Mouse (Mus musculus): ENCODE measurements at regions not wholly inside any gene's neighbourhood (a gene's known extent, or its start where the extent isn't known, plus 50 kb on each side); places are given as distances from the start of the nearest gene placed in this dataset.

DNA sequence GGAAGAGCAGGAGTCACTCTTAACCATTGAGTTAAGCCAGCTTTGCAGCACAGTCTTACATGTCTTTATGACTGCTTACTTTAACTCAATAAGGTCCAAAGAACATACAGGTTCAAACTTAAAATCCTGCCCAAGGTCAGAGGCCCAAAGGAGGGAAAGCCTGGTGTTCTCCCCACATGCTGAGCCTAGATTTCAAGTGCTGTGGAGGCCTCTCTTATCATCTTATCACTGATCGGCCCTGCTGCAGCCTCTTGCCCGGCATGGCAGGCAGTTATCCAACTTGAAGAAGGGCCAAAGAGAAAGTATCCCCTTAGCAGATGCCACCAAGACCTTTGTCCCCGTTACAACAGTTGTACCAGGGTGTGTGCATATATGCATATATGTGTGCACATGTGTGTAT lies 170.0 kb upstream of the Dynlrb2 start:
- no peak overlapping the region for H3K9ac ChIP-seq (replicated peaks; ENCODE audit: low read length)
- H3K4me2 ChIP-seq (ENCODE audit: low read depth, low read length), result no peak overlapping the region
- WGBS, result 83% methylated on average over 3 of the region's 3 CpGs
- DNase-seq (ENCODE audit: low spot score) (no peak), ATAC-seq (replicated peaks; ENCODE audit: insufficient number of reproducible peaks, low FRiP score, low TSS enrichment, low read depth) (no peak)
- no peaks in the 10 kb centered on the region for H3K36me3 ChIP-seq (replicated peaks; ENCODE audit: control insufficient read depth, insufficient read depth, low read depth, low read length)
- H3K27me3 ChIP-seq (ENCODE audit: control insufficient read depth, insufficient read depth, low read length), result no peaks in the 10 kb centered on the region
- H3K4me1 ChIP-seq (ENCODE audit: control insufficient read depth, insufficient read depth, low read length), result no peaks in the 10 kb centered on the region
- no peak overlapping the region for H3K4me3 ChIP-seq (ENCODE audit: low read depth, low read length)
- H3K27ac ChIP-seq (replicated peaks; ENCODE audit: low read depth, low read length), result no peak overlapping the region
- no peaks in the 10 kb centered on the region for H3K9me3 ChIP-seq (replicated peaks; ENCODE audit: control insufficient read depth, low read length)

DNA sequence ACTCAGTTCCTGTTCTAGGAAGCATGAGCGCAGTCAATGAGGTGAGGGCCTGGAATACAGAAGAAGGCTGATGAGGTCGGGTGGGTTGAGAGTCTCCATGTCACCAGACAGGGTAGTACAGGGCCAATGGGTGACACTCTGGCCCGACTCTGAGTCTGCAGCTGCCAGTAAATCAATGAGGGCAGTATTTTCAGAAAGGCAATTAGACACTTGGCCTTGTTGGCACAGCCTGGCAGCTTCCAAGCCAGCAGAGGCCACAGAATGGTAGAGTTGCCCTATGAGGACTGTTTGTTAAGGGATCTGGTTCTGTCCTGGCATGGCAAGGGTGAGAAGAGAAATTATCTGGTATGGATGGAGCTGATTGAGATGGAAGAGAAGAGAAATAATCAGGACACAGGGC lies 170.7 kb upstream of the Dynlrb2 start:
- no peak overlapping the region for H3K27ac ChIP-seq (replicated peaks; ENCODE audit: low read depth, low read length)
- no peak for DNase-seq (ENCODE audit: low spot score)
- no peaks in the 10 kb centered on the region for H3K36me3 ChIP-seq (replicated peaks; ENCODE audit: control insufficient read depth, insufficient read depth, low read depth, low read length)
- no peak overlapping the region for H3K4me3 ChIP-seq (ENCODE audit: low read depth, low read length)
- no peak for ATAC-seq (replicated peaks; ENCODE audit: insufficient number of reproducible peaks, low FRiP score, low TSS enrichment, low read depth)
- H3K9ac ChIP-seq (replicated peaks; ENCODE audit: low read length), result no peak overlapping the region
- H3K4me1 ChIP-seq (ENCODE audit: control insufficient read depth, insufficient read depth, low read length), result no peaks in the 10 kb centered on the region
- H3K9me3 ChIP-seq (replicated peaks; ENCODE audit: control insufficient read depth, low read length), result no peaks in the 10 kb centered on the region
- no peaks in the 10 kb centered on the region for H3K27me3 ChIP-seq (ENCODE audit: control insufficient read depth, insufficient read depth, low read length)
- 86% methylated on average over 3 of the region's 3 CpGs for WGBS
- no peak overlapping the region for H3K4me2 ChIP-seq (ENCODE audit: low read depth, low read length)

DNA sequence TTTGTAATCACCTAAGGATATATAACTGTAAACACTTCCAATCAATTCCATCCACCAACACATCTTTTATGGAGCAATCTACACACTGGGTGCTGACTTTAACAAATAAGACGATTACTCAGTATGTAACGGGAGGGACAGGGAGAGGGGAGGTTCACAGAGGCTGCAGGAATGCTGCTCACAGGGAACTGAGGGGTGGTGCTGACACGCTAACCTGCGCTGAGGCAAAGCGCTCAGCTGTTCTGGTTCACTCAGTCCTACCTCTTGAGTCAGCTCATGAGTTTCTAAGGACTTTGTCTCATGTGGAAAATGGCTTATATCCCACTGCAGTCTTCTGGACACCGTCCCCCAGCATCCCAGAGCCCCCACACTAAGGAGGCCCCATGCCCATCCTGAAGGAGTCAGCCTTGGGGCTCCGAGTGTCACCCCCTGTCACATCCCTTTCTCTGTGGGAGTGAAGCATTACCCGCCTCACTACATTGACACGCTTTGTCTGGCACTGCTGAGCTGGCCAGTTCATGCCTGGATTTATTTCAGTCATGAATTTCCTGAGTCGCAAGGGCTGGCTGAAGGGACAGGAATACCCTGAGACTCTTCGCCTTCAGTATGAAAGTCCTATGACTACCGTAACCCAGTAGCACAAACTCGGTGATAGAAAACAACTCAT lies 184.6 kb upstream of the Dynlrb2 start:
- Histone ChIP-seq H3K4me2 (ENCODE audit: low read depth, low read length) (no peak overlapping the region), H3K4me3 (ENCODE audit: low read depth, low read length) (no peak overlapping the region), H3K9ac (replicated peaks; ENCODE audit: low read length) (no peak overlapping the region), H3K27ac (replicated peaks; ENCODE audit: low read depth, low read length) (no peak overlapping the region), H3K27me3 (ENCODE audit: control insufficient read depth, insufficient read depth, low read length) (no peaks in the 10 kb centered on the region), H3K4me1 (ENCODE audit: control insufficient read depth, insufficient read depth, low read length) (no peaks in the 10 kb centered on the region), H3K9me3 (replicated peaks; ENCODE audit: control insufficient read depth, low read length) (no peaks in the 10 kb centered on the region), H3K36me3 (replicated peaks; ENCODE audit: control insufficient read depth, insufficient read depth, low read depth, low read length) (no peaks in the 10 kb centered on the region)
- DNase-seq (ENCODE audit: low spot score), result no peak
- 88% methylated on average over 13 of the region's 13 CpGs for WGBS
- no peak for ATAC-seq (replicated peaks; ENCODE audit: insufficient number of reproducible peaks, low FRiP score, low TSS enrichment, low read depth)

DNA sequence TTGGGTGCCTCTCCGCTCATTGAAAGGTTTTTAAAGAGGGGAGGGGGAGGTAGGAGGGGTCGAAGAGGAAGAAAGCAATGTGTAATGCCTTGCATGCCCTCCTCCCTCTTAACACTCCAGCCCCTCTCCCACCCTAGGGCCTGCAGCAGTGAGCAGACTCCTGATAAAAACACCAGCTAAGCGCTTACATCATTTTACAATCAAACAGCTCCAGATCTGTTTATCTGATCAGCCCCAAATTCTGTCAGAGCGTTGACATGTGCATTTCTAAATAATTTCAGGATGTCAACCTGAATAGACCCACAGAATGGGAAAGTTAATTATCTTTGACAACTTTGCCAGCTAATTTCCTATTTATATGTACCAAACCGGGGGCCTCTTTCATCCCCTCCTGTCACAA lies 189.4 kb upstream of the Dynlrb2 start:
- H3K27me3 ChIP-seq (ENCODE audit: control insufficient read depth, insufficient read depth, low read length), result no peaks in the 10 kb centered on the region
- no peaks in the 10 kb centered on the region for H3K4me1 ChIP-seq (ENCODE audit: control insufficient read depth, insufficient read depth, low read length)
- no peaks in the 10 kb centered on the region for H3K9me3 ChIP-seq (replicated peaks; ENCODE audit: control insufficient read depth, low read length)
- DNase-seq (ENCODE audit: low spot score) (peak; percentile 19), ATAC-seq (replicated peaks; ENCODE audit: insufficient number of reproducible peaks, low FRiP score, low TSS enrichment, low read depth) (no peak)
- WGBS, result 39% methylated on average over 5 of the region's 5 CpGs
- no peak overlapping the region for H3K4me3 ChIP-seq (ENCODE audit: low read depth, low read length)
- no peaks in the 10 kb centered on the region for H3K36me3 ChIP-seq (replicated peaks; ENCODE audit: control insufficient read depth, insufficient read depth, low read depth, low read length)
- no peak overlapping the region for H3K9ac ChIP-seq (replicated peaks; ENCODE audit: low read length)
- H3K27ac ChIP-seq (replicated peaks; ENCODE audit: low read depth, low read length), result no peak overlapping the region
- no peak overlapping the region for H3K4me2 ChIP-seq (ENCODE audit: low read depth, low read length)

DNA sequence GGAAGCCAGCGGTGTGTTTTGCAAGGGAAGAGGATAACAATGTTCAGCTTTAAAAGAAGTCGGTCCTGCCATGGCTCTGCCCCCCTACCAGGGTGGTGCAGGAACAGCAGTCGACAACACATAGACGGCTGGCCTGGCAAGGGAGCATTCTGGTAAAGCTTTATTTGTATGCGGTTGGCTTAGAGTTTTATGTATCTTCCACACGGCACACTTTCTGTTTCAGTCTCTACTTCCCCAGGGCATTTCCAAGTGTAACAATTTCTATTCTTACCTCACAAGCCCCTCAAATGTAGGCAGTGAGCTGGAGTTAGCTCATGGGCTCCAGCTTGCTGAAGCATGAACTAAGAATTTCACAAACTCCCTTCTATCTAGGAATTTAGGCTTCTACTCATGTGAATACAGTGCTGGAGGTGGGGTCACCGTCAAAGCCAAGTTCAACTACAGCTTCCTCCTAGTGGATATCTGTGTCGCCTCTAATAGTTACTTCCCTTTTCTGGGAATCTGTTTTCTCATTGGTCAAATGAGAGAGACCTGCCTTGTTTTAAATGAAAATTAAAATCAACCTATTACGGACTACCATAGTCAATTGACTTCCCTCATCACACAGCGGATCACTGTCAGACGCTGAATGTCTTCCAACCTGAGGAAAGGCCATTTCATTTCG lies 190.2 kb upstream of the Dynlrb2 start:
- H3K27ac ChIP-seq (replicated peaks; ENCODE audit: low read depth, low read length), result no peak overlapping the region
- DNase-seq (ENCODE audit: low spot score), result no peak
- WGBS, result 88% methylated on average over 12 of the region's 12 CpGs

GRCm38 (mm10) chr8:116298891-116299290 lies 205.9 kb upstream of the Dynlrb2 start:
- Histone ChIP-seq H3K9ac (replicated peaks; ENCODE audit: low read length) (no peak overlapping the region), H3K36me3 (replicated peaks; ENCODE audit: control insufficient read depth, insufficient read depth, low read depth, low read length) (no peaks in the 10 kb centered on the region), H3K4me2 (ENCODE audit: low read depth, low read length) (no peak overlapping the region), H3K27me3 (ENCODE audit: control insufficient read depth, insufficient read depth, low read length) (no peaks in the 10 kb centered on the region), H3K4me3 (ENCODE audit: low read depth, low read length) (no peak overlapping the region), H3K9me3 (replicated peaks; ENCODE audit: control insufficient read depth, low read length) (no peaks in the 10 kb centered on the region), H3K27ac (replicated peaks; ENCODE audit: low read depth, low read length) (no peak overlapping the region), H3K4me1 (ENCODE audit: control insufficient read depth, insufficient read depth, low read length) (no peaks in the 10 kb centered on the region)
- no peak for DNase-seq (ENCODE audit: low spot score)
- 84% methylated on average over 7 of the region's 7 CpGs for WGBS
- ATAC-seq (replicated peaks; ENCODE audit: insufficient number of reproducible peaks, low FRiP score, low TSS enrichment, low read depth), result no peak

More for the DNA sequence above, 190.2 kb upstream of the Dynlrb2 start:
- Histone ChIP-seq H3K9me3 (replicated peaks; ENCODE audit: control insufficient read depth, low read length) (no peaks in the 10 kb centered on the region), H3K9ac (replicated peaks; ENCODE audit: low read length) (no peak overlapping the region), H3K4me2 (ENCODE audit: low read depth, low read length) (no peak overlapping the region), H3K4me1 (ENCODE audit: control insufficient read depth, insufficient read depth, low read length) (no peaks in the 10 kb centered on the region), H3K27me3 (ENCODE audit: control insufficient read depth, insufficient read depth, low read length) (no peaks in the 10 kb centered on the region), H3K4me3 (ENCODE audit: low read depth, low read length) (no peak overlapping the region), H3K36me3 (replicated peaks; ENCODE audit: control insufficient read depth, insufficient read depth, low read depth, low read length) (no peaks in the 10 kb centered on the region)
- no peak for ATAC-seq (replicated peaks; ENCODE audit: insufficient number of reproducible peaks, low FRiP score, low TSS enrichment, low read depth)

DNA sequence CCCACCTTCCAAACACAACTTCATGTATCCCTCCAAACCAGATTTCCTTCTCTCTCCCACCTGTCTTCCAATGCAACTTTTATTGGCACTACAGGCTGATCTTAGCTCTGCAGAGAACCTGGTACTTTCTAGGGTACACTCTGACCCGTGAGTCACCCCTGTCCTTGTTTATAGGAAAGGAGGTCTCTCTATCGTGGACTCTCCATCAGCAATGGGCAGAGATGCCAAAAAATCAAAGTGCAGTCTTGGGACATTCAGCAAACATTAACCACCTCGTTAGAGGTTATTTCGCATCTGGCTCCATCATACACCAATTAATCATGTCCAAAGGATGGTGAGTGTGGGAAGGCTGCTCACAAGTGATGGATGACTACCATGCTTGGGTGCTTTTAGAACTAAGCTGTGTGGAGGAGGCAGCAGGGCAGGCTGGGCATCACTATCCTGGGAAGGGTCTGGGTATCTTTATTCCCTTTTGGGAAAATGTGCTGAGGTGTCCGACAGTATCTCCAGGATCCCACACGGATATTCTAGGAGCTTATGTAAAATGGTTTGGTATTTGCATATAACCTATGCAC lies 214.0 kb upstream of the Dynlrb2 start:
- H3K36me3 ChIP-seq (replicated peaks; ENCODE audit: control insufficient read depth, insufficient read depth, low read depth, low read length), result no peaks in the 10 kb centered on the region
- 89% methylated on average over 6 of the region's 6 CpGs for WGBS
- H3K9ac ChIP-seq (replicated peaks; ENCODE audit: low read length), result no peak overlapping the region
- ATAC-seq (replicated peaks; ENCODE audit: insufficient number of reproducible peaks, low FRiP score, low TSS enrichment, low read depth) (no peak), DNase-seq (ENCODE audit: low spot score) (no peak)
- no peak overlapping the region for H3K27ac ChIP-seq (replicated peaks; ENCODE audit: low read depth, low read length)
- no peak overlapping the region for H3K4me2 ChIP-seq (ENCODE audit: low read depth, low read length)
- H3K9me3 ChIP-seq (replicated peaks; ENCODE audit: control insufficient read depth, low read length), result no peaks in the 10 kb centered on the region
- H3K27me3 ChIP-seq (ENCODE audit: control insufficient read depth, insufficient read depth, low read length), result no peaks in the 10 kb centered on the region
- no peaks in the 10 kb centered on the region for H3K4me1 ChIP-seq (ENCODE audit: control insufficient read depth, insufficient read depth, low read length)
- no peak overlapping the region for H3K4me3 ChIP-seq (ENCODE audit: low read depth, low read length)

GRCm38 (mm10) chr8:116289237-116289636 lies 215.5 kb upstream of the Dynlrb2 start:
- no peaks in the 10 kb centered on the region for H3K36me3 ChIP-seq (replicated peaks; ENCODE audit: control insufficient read depth, insufficient read depth, low read depth, low read length)
- H3K27ac ChIP-seq (replicated peaks; ENCODE audit: low read depth, low read length), result no peak overlapping the region
- DNase-seq (ENCODE audit: low spot score) (no peak), ATAC-seq (replicated peaks; ENCODE audit: insufficient number of reproducible peaks, low FRiP score, low TSS enrichment, low read depth) (no peak)
- no peak overlapping the region for H3K9ac ChIP-seq (replicated peaks; ENCODE audit: low read length)
- no peak overlapping the region for H3K4me3 ChIP-seq (ENCODE audit: low read depth, low read length)
- H3K27me3 ChIP-seq (ENCODE audit: control insufficient read depth, insufficient read depth, low read length), result no peaks in the 10 kb centered on the region
- no peak overlapping the region for H3K4me2 ChIP-seq (ENCODE audit: low read depth, low read length)
- H3K4me1 ChIP-seq (ENCODE audit: control insufficient read depth, insufficient read depth, low read length), result no peaks in the 10 kb centered on the region
- H3K9me3 ChIP-seq (replicated peaks; ENCODE audit: control insufficient read depth, low read length), result no peaks in the 10 kb centered on the region
- 82% methylated on average over 2 of the region's 2 CpGs for WGBS

Data from embryonic facial prominence, embryonic 11.5 days (tissue).